Comparison of ENCODE assay signal across 9 mouse cellular contexts in genomic region chr5:120615903-120616302, GRCm38 (mm10). TPM values are rescaled to one million over a fixed set of nuclear protein-coding genes. Genes with fewer than 3 reads are reported as not detected.
A peak's percentile ranks its signal among the peaks of the same experiment; 100 is the strongest.
DNase-seq lines count a peak whose midpoint lies in the region; ATAC-seq and TF ChIP-seq lines count a peak whose summit lies in the region.
"Had no signal": no experiment of that assay in that cellular context is flagged by ENCODE, and none has a peak within 500 bp of the region (broad histone marks: within the 10 kb centered on the region; RNA-seq: fewer than 3 reads in every experiment).

No protein-coding gene starts in this region.

- TF ChIP-seq CTCF in kidney, adult 2 months (conservative IDR thresholded peaks at IDR 0.05; ENCODE audit: insufficient read depth, insufficient read length, low read depth, low read length): peak; percentile 45

- no peaks in the 10 kb centered on the region for H3K9me3 ChIP-seq in embryonic facial prominence, embryonic 11.5 days (replicated peaks; ENCODE audit: control insufficient read depth, low read length)

- no peak overlapping the region for H3K4me2 ChIP-seq in embryonic facial prominence, embryonic 11.5 days (ENCODE audit: low read depth, low read length)
- H3K4me2 ChIP-seq: liver, embryonic 15.5 days had no signal

- WGBS in kidney, adult 2 months: 99% methylated on average over 4 of the region's 4 CpGs
- 97% methylated on average over 4 of the region's 4 CpGs for WGBS in embryonic facial prominence, embryonic 11.5 days

- no peak overlapping the region for H3K9ac ChIP-seq in embryonic facial prominence, embryonic 11.5 days (replicated peaks; ENCODE audit: low read length)
- H3K9ac ChIP-seq: liver, embryonic 15.5 days had no signal

- no peak for ATAC-seq in embryonic facial prominence, embryonic 11.5 days (replicated peaks; ENCODE audit: insufficient number of reproducible peaks, low FRiP score, low TSS enrichment, low read depth)

- no peak for TF ChIP-seq POLR2A in kidney, adult 2 months (IDR thresholded peaks at IDR 0.05; ENCODE audit: low read depth, low read length)

- H3K27me3 ChIP-seq in kidney, adult 2 months (replicated peaks; ENCODE audit: control insufficient read depth, insufficient read depth, low read length): no peaks in the 10 kb centered on the region
- no peaks in the 10 kb centered on the region for H3K27me3 ChIP-seq in embryonic facial prominence, embryonic 11.5 days (ENCODE audit: control insufficient read depth, insufficient read depth, low read length)
- H3K27me3 ChIP-seq: liver, embryonic 15.5 days had no signal

- no peak for DNase-seq in kidney, adult 2 months
- DNase-seq in kidney, adult 11 months: no peak
- peak; percentile 76 for DNase-seq in 3T3-L1 (ENCODE audit: low read depth, low spot score)
- DNase-seq in CD4-positive helper T cell, adult 2 months (ENCODE audit: low read depth, low spot score): peak; percentile 65
- peak; percentile 45 for DNase-seq in embryonic facial prominence, embryonic 11.5 days (ENCODE audit: low spot score)
- no peak for DNase-seq in frontal cortex, postnatal 14 days (ENCODE audit: low spot score in 2 of 2)
- DNase-seq in layer of hippocampus, adult 18-20 months (ENCODE audit: low spot score in 2 of 2): no peak

- H3K4me3 ChIP-seq in kidney, adult 2 months (ENCODE audit: insufficient read depth, low read depth, low read length): no peak overlapping the region
- H3K4me3 ChIP-seq in embryonic facial prominence, embryonic 11.5 days (ENCODE audit: low read depth, low read length): no peak overlapping the region
- H3K4me3 ChIP-seq: liver, embryonic 15.5 days had no signal

- H3K36me3 ChIP-seq in kidney, adult 2 months (ENCODE audit: control insufficient read depth, insufficient read depth, low read length): no peaks in the 10 kb centered on the region; the same call in 1 of the 2 replicates
- peaks cover 7% of the 10 kb centered on the region for H3K36me3 ChIP-seq in embryonic facial prominence, embryonic 11.5 days (replicated peaks; ENCODE audit: control insufficient read depth, insufficient read depth, low read depth, low read length)

- H3K4me1 ChIP-seq in kidney, adult 2 months (ENCODE audit: control insufficient read depth, insufficient read depth, low read length): peaks cover 7% of the 10 kb centered on the region; the same call in 1 of the 2 replicates
- peaks cover 3% of the 10 kb centered on the region for H3K4me1 ChIP-seq in embryonic facial prominence, embryonic 11.5 days (ENCODE audit: control insufficient read depth, insufficient read depth, low read length)

- H3K27ac ChIP-seq in kidney, adult 2 months (ENCODE audit: insufficient read depth, low read depth, low read length): no peak overlapping the region
- no peak overlapping the region for H3K27ac ChIP-seq in embryonic facial prominence, embryonic 11.5 days (replicated peaks; ENCODE audit: low read depth, low read length)
- H3K27ac ChIP-seq: liver, embryonic 15.5 days had no signal

RNA-seq across cellular contexts. Expression of gene Ddx54, which starts 3.4 kb away (rescaled TPM):
- 29.3 and 31.6 TPM in 2 replicates for polyA plus RNA-seq in kidney, adult 2 months (2012; rRNA removed)
- 28.9 and 29.7 TPM in 2 replicates for polyA plus RNA-seq in embryonic facial prominence, embryonic 11.5 days (2014; fragmentation: Nextera tagmentation; extraction: Ambion mirVana)
- 10 to 100 TPM; 39.3 to 40.5 TPM for total RNA-seq in layer of hippocampus, adult 18-20 months (2021)

RNA-seq across cellular contexts. Expression of gene Rita1, which starts 3.5 kb away (rescaled TPM):
- 25.2 and 32.1 TPM in 2 replicates for polyA plus RNA-seq in kidney, adult 2 months (2012; rRNA removed)
- 8.3 and 8.8 TPM in 2 replicates for polyA plus RNA-seq in embryonic facial prominence, embryonic 11.5 days (2014; fragmentation: Nextera tagmentation; extraction: Ambion mirVana)
- total RNA-seq in layer of hippocampus, adult 18-20 months (2021): 10 to 100 TPM; 27.5 to 29.5 TPM

RNA-seq across cellular contexts. Expression of gene Cfap73, which starts 18.1 kb away (rescaled TPM):
- not detected in 2 replicates for polyA plus RNA-seq in kidney, adult 2 months (2012; rRNA removed)
- not detected in 2 replicates for polyA plus RNA-seq in embryonic facial prominence, embryonic 11.5 days (2014; fragmentation: Nextera tagmentation; extraction: Ambion mirVana)
- under 1 TPM; 0.61 to 0.82 TPM for total RNA-seq in layer of hippocampus, adult 18-20 months (2021)
- polyA plus RNA-seq: kidney, embryonic 16.5 days; liver, embryonic 15.5 days had no signal

RNA-seq across cellular contexts. Expression of gene Iqcd, which starts 27.1 kb away (rescaled TPM):
- polyA plus RNA-seq in kidney, adult 2 months (2012; rRNA removed): 2.1 and 2.5 TPM in 2 replicates
- 0.31 and 0.55 TPM in 2 replicates for polyA plus RNA-seq in embryonic facial prominence, embryonic 11.5 days (2014; fragmentation: Nextera tagmentation; extraction: Ambion mirVana)
- 1 to 10 TPM in 1 of 2 experiments, under 1 TPM in 1; 0.99 to 1.0 TPM for total RNA-seq in layer of hippocampus, adult 18-20 months (2021)

RNA-seq across cellular contexts. Expression of gene Tpcn1, which starts 27.4 kb away (rescaled TPM):
- polyA plus RNA-seq in kidney, adult 2 months (2012; rRNA removed): 200 and 216 TPM in 2 replicates
- polyA plus RNA-seq in embryonic facial prominence, embryonic 11.5 days (2014; fragmentation: Nextera tagmentation; extraction: Ambion mirVana): 9.6 and 11.2 TPM in 2 replicates
- total RNA-seq in layer of hippocampus, adult 18-20 months (2021): 10 to 100 TPM; 33.9 to 37.0 TPM

Comparison
In these comparisons a context has a peak if more than half of its experiments do, and no peak if none do; other contexts are left out.
1. DNase-seq: peak in 3T3-L1 (single experiment), CD4-positive helper T cell, adult 2 months (single experiment) and embryonic facial prominence, embryonic 11.5 days (single experiment); none in kidney, adult 2 months (single experiment), kidney, adult 11 months (single experiment), frontal cortex, postnatal 14 days (0 of 2) and layer of hippocampus, adult 18-20 months (0 of 2).